Mouse (Mus musculus): ENCODE results near the gene Tie1. TPM values are rescaled to one million over a fixed set of nuclear protein-coding genes. Genes with fewer than 3 reads are reported as not detected.

The Tie1 gene
- total and polyA plus RNA-seq, 3 experiments, result not detected

Other genes starting within 250 kb of the Tie1 start
- 0.13 and 0.21 TPM in 2 replicates for gene Ptprf, start 198.7 kb downstream of the Tie1 start, total RNA-seq (2012; rRNA removed)
- gene Ptprf, start 198.7 kb downstream of the Tie1 start, total RNA-seq (2014; rRNA removed), result not detected in 2 replicates
- 0.11 and 0.14 TPM in 2 replicates for gene Ptprf, start 198.7 kb downstream of the Tie1 start, polyA plus RNA-seq (2012; ENCODE audit: insufficient read length, low read depth)
- gene Szt2, start 80.8 kb downstream of the Tie1 start, total RNA-seq (2012; rRNA removed), result 7.4 TPM in 2 replicates
- gene Szt2, start 80.8 kb downstream of the Tie1 start, total RNA-seq (2014; rRNA removed), result 2.9 and 3.2 TPM in 2 replicates
- gene Szt2, start 80.8 kb downstream of the Tie1 start, polyA plus RNA-seq (2012; ENCODE audit: insufficient read length, low read depth), result 15.1 and 18.9 TPM in 2 replicates
- 109 and 121 TPM in 2 replicates for gene Med8, start 80.7 kb downstream of the Tie1 start, total RNA-seq (2012; rRNA removed)
- gene Med8, start 80.7 kb downstream of the Tie1 start, total RNA-seq (2014; rRNA removed), result 152 and 156 TPM in 2 replicates
- gene Med8, start 80.7 kb downstream of the Tie1 start, polyA plus RNA-seq (2012; ENCODE audit: insufficient read length, low read depth), result 102 and 113 TPM in 2 replicates
- 45.9 and 47.1 TPM in 2 replicates for gene Elovl1, start 62.0 kb downstream of the Tie1 start, total RNA-seq (2012; rRNA removed)
- 56.3 and 61.1 TPM in 2 replicates for gene Elovl1, start 62.0 kb downstream of the Tie1 start, total RNA-seq (2014; rRNA removed)
- 83.9 and 110 TPM in 2 replicates for gene Elovl1, start 62.0 kb downstream of the Tie1 start, polyA plus RNA-seq (2012; ENCODE audit: insufficient read length, low read depth)
- gene Cdc20, start 52.7 kb downstream of the Tie1 start, total RNA-seq (2012; rRNA removed), result 172 and 222 TPM in 2 replicates
- gene Cdc20, start 52.7 kb downstream of the Tie1 start, total RNA-seq (2014; rRNA removed), result 213 and 224 TPM in 2 replicates
- gene Cdc20, start 52.7 kb downstream of the Tie1 start, polyA plus RNA-seq (2012; ENCODE audit: insufficient read length, low read depth), result 201 and 212 TPM in 2 replicates
- not detected in 2 replicates for gene Mpl, start 32.5 kb downstream of the Tie1 start, total RNA-seq (2012; rRNA removed)
- not detected in 2 replicates for gene Mpl, start 32.5 kb downstream of the Tie1 start, total RNA-seq (2014; rRNA removed)
- gene Mpl, start 32.5 kb downstream of the Tie1 start, polyA plus RNA-seq (2012; ENCODE audit: insufficient read length, low read depth), result not detected in 2 replicates
- not detected in 2 replicates for gene 2610528J11Rik, start 36.9 kb upstream of the Tie1 start, total RNA-seq (2012; rRNA removed)
- not detected in 2 replicates for gene 2610528J11Rik, start 36.9 kb upstream of the Tie1 start, total RNA-seq (2014; rRNA removed)
- not detected in 2 replicates for gene 2610528J11Rik, start 36.9 kb upstream of the Tie1 start, polyA plus RNA-seq (2012; ENCODE audit: insufficient read length, low read depth)
- gene Tmem125, start 54.0 kb upstream of the Tie1 start, total RNA-seq (2012; rRNA removed), result not detected in 2 replicates
- gene Tmem125, start 54.0 kb upstream of the Tie1 start, total RNA-seq (2014; rRNA removed), result not detected in 2 replicates
- gene Tmem125, start 54.0 kb upstream of the Tie1 start, polyA plus RNA-seq (2012; ENCODE audit: insufficient read length, low read depth), result not detected in 2 replicates
- gene Cfap57, start 130.7 kb upstream of the Tie1 start, total RNA-seq (2012; rRNA removed), result not detected in 2 replicates
- not detected in 2 replicates for gene Cfap57, start 130.7 kb upstream of the Tie1 start, total RNA-seq (2014; rRNA removed)
- gene Cfap57, start 130.7 kb upstream of the Tie1 start, polyA plus RNA-seq (2012; ENCODE audit: insufficient read length, low read depth), result not detected in 2 replicates
- 167 and 209 TPM in 2 replicates for gene Ebna1bp2, start 130.7 kb upstream of the Tie1 start, total RNA-seq (2012; rRNA removed)
- gene Ebna1bp2, start 130.7 kb upstream of the Tie1 start, total RNA-seq (2014; rRNA removed), result 271 and 276 TPM in 2 replicates
- 257 and 309 TPM in 2 replicates for gene Ebna1bp2, start 130.7 kb upstream of the Tie1 start, polyA plus RNA-seq (2012; ENCODE audit: insufficient read length, low read depth)
- gene Olfr62, start 168.9 kb upstream of the Tie1 start, total RNA-seq (2012; rRNA removed), result not detected in 2 replicates
- gene Olfr62, start 168.9 kb upstream of the Tie1 start, total RNA-seq (2014; rRNA removed), result not detected in 2 replicates
- gene Olfr62, start 168.9 kb upstream of the Tie1 start, polyA plus RNA-seq (2012; ENCODE audit: insufficient read length, low read depth), result not detected in 2 replicates
- not detected in 2 replicates for gene Olfr1342, start 202.7 kb upstream of the Tie1 start, total RNA-seq (2012; rRNA removed)
- gene Olfr1342, start 202.7 kb upstream of the Tie1 start, total RNA-seq (2014; rRNA removed), result not detected in 2 replicates
- not detected in 2 replicates for gene Olfr1342, start 202.7 kb upstream of the Tie1 start, polyA plus RNA-seq (2012; ENCODE audit: insufficient read length, low read depth)
- gene Olfr1341, start 213.5 kb upstream of the Tie1 start, total RNA-seq (2012; rRNA removed), result not detected in 2 replicates
- not detected in 2 replicates for gene Olfr1341, start 213.5 kb upstream of the Tie1 start, total RNA-seq (2014; rRNA removed)
- not detected in 2 replicates for gene Olfr1341, start 213.5 kb upstream of the Tie1 start, polyA plus RNA-seq (2012; ENCODE audit: insufficient read length, low read depth)
- not detected in 2 replicates for gene Olfr1340, start 230.1 kb upstream of the Tie1 start, total RNA-seq (2012; rRNA removed)
- gene Olfr1340, start 230.1 kb upstream of the Tie1 start, total RNA-seq (2014; rRNA removed), result not detected in 2 replicates
- not detected in 2 replicates for gene Olfr1340, start 230.1 kb upstream of the Tie1 start, polyA plus RNA-seq (2012; ENCODE audit: insufficient read length, low read depth)
- not detected in 2 replicates for gene Olfr1339, start 242.1 kb upstream of the Tie1 start, total RNA-seq (2012; rRNA removed)
- not detected in 2 replicates for gene Olfr1339, start 242.1 kb upstream of the Tie1 start, total RNA-seq (2014; rRNA removed)
- gene Olfr1339, start 242.1 kb upstream of the Tie1 start, polyA plus RNA-seq (2012; ENCODE audit: insufficient read length, low read depth), result not detected in 2 replicates